Mouse (Mus musculus): ENCODE results near the gene Ndufb2.

GRCm38 (mm10) chr6:39542631-39543597 lies 49.5 kb upstream of the Ndufb2 start:
- TF ChIP-seq POLR2A (IDR thresholded peaks at IDR 0.05; ENCODE audit: low read depth, low read length) (no peak), CTCF (IDR thresholded peaks at IDR 0.05; ENCODE audit: extremely low read depth, insufficient read length, insufficient replicate concordance, low read depth, low read length) (no peak)

All from small intestine, adult 2 months (tissue).